Mouse (Mus musculus) ES-CJ7 (cell line): ENCODE results near the gene Cabp1.

Experiments
- DNase-seq: peaks from one replicate; pipeline ENCODE4 v3.0.0; 2011; ENCODE audit warnings: low read depth, low spot score

Cabp1 gene

GRCm38 (mm10) chr5:115208601-115209000 is 14.4 kb upstream of the Cabp1 start:
- peak; percentile 83 for DNase-seq

DNA sequence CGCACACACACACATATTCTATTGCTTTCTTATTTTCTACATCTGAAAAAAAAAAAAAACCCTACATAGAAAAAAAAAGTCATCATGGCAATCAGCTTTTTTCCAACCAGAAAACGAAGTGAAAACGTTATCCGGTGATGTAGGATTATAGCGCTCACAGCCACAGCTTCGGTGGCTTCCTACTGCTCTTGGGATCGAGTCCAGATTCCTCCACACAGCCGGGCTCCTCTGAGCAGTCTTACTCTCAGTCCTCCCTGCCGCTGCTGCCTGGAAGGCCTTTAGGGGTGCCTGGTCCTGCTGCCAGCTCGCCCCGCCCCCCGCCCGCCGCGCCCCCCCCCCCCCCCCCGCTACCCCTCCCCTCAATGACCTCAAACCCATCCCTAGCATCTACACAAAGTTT is 13.7 kb upstream of the Cabp1 start:
- DNase-seq: no peak

GRCm38 (mm10) chr5:115207244-115207643 is 13.1 kb upstream of the Cabp1 start:
- DNase-seq: no peak

GRCm38 (mm10) chr5:115204562-115205311 is 10.6 kb upstream of the Cabp1 start:
- DNase-seq: peak; percentile 34

- DNase-seq: peak; percentile 88
Observed at GRCm38 (mm10) chr5:115203735-115204561, 9.8 kb upstream of the Cabp1 start.

DNA sequence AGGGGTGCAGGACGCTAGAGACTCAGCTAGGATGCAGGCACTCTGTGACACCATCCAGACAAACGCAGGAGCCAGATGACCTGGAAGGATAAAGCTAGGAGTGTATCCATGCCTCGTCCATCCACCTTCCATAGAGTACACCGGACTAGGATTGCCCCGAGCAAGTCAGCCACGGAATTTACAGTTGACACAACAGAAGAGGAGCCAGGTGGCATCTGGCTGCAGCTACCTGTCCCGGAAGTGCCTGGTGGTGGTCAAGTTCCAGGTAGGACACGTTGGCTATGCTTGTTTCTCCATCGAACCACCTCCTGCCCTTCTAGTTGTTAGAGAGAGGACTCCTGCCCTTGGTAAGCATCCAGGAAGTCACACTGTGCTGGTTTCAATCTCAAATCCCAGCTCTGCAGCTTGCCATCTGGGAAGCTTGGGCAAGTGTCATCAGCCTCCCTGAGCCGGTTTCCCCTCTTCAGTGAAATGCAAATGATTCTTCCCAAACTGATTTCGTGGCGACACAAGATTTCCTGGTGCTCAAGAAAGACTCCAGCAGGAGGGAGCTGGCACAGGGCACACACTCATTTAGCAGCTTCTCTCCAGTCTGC is 543 bp upstream of the Cabp1 start:
- no peak for DNase-seq

GRCm38 (mm10) chr5:115193226-115193625 is 955 bp downstream of the Cabp1 start:
- peak; percentile 75 for DNase-seq

DNA sequence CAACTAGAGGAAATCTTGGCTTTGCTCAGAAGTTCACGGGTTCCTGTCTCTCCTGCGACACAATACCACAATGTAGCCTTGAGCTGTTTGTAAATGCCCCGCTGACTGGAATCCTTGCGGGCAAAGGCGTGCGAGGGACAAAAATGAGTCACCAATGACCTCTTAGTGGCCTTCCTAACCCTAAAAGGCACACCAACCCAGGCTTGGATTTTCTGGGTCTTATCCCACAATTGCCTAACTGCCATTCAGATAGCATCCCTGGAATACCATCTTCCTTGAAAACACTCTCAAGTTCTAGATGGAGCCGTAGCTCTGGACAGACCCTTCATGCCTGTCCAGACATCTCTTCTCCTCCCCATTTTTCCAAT is 1.4 kb downstream of the Cabp1 start:
- no peak for DNase-seq

- DNase-seq: no peak
Observed at GRCm38 (mm10) chr5:115191880-115192827, 2.0 kb downstream of the Cabp1 start.

DNA sequence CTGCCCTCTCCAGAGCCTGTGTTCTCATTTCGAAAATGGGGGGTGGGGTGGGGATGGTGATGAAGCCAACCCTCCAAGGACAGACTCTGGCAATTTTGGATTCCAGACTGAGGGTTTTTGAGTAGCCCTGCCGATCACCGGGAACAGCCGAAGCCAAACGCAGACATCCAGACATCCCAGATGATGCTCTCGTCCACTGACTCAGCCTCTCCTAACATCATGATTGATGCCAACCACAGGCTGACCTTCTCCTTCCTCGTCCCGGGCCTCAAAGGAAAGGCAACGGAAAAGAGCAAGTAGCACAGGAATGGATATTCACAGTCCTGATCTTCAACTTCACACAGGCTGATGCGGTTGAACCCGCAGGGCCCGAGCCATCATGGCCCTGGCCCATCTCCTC is 4.1 kb downstream of the Cabp1 start:
- DNase-seq: no peak

GRCm38 (mm10) chr5:115188824-115189223 is 5.4 kb downstream of the Cabp1 start:
- DNase-seq: peak; percentile 89

GRCm38 (mm10) chr5:115187188-115188131 is 6.7 kb downstream of the Cabp1 start:
- DNase-seq: peak; percentile 96

GRCm38 (mm10) chr5:115186371-115187073 is 7.7 kb downstream of the Cabp1 start:
- DNase-seq: no peak

- DNase-seq: peak; percentile 80
Observed at GRCm38 (mm10) chr5:115184726-115185125, 9.5 kb downstream of the Cabp1 start.

DNA sequence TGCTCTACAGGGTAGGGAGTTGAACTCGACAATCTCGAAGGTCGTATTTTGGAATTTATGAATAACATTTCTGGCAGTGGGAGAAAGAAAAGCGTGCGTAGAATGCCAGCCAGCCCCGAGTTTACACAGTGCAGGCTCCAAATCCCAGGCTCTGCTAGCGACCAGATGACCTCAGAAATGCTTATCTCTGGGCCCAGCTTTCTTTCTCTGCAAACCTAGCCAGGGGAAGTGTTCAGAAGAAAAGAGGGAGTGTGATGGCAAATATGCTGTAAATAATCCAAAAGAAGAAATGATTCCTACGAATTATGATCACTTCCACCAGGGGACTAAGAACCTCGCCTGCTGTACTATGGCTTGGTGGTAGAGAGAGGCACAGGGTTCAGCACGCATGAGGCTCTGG is 10.7 kb downstream of the Cabp1 start:
- DNase-seq: no peak

DNA sequence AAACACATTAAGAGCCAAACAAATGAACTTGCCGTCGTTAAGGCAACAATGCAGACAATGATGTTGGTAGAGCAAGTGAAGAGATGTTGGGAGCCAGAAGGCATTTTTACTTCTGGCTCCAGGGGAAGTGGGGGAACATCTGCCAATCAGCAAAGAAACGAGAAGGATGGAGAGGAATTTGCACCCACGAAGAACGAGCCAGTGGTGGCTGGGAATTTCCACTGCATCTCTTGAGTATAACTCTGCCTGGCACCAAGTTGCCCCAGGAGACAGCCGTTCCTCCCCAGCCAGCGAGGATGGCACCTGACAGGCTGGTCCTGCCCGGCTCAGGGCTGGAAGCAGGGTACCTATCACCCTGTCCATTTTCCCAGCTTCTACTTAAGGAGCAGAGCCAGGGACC is 11.3 kb downstream of the Cabp1 start:
- no peak for DNase-seq

GRCm38 (mm10) chr5:115181248-115181940 is 12.8 kb downstream of the Cabp1 start:
- DNase-seq: peak; percentile 81

GRCm38 (mm10) chr5:115179596-115179995 is 14.6 kb downstream of the Cabp1 start:
- DNase-seq: peak; percentile 58

GRCm38 (mm10) chr5:115177866-115178265 is 16.3 kb downstream of the Cabp1 start:
- no peak for DNase-seq
